Mouse (Mus musculus): ENCODE measurements around the gene Ets1. TPM values are rescaled to one million over a fixed set of nuclear protein-coding genes. Genes with fewer than 3 reads are reported as not detected.

Gene Ets1
- polyA plus RNA-seq, 1 experiment, result 1.1 TPM

DNA sequence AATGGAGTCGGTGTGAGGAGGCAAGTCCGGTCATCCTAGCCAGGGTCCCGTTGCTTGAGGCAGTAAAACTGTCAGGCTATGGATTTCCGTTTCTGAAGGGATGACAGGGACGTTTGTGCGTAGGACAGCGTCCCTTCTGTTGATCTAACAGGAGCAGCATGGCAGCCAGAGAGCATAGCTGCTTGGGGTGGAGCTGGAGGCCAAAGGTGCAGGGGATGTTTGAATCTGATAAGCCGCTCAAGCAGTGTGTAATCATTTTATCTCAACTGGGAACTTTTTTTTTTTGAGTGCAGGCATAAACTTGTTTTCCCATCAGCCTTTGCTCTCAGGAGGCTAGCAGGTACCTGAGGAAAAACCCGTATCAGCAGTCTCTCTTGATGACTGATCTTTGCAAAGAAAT is 95.8 kb downstream of the Ets1 start:
- H3K27me3 ChIP-seq (ENCODE audit: control insufficient read depth, insufficient read depth, low read length), result no peaks in the 10 kb centered on the region
- TF ChIP-seq POLR2A (IDR thresholded peaks at IDR 0.05; ENCODE audit: control insufficient read depth, low read depth, low read length), result no peak
- TF ChIP-seq CTCF (IDR thresholded peaks at IDR 0.05; ENCODE audit: control insufficient read depth, insufficient read depth, insufficient replicate concordance, low read depth, low read length), result no peak
- H3K36me3 ChIP-seq (ENCODE audit: control insufficient read depth, insufficient read depth, low read length), result no peaks in the 10 kb centered on the region
- no peak overlapping the region for H3K4me3 ChIP-seq (ENCODE audit: control insufficient read depth, low read depth, low read length)
- H3K27ac ChIP-seq (ENCODE audit: control insufficient read depth, insufficient read depth, low read depth, low read length), result no peak overlapping the region
- peaks cover 2% of the 10 kb centered on the region; the same call in 1 of the 2 replicates for H3K4me1 ChIP-seq (ENCODE audit: control insufficient read depth, insufficient read depth, low read length)

DNA sequence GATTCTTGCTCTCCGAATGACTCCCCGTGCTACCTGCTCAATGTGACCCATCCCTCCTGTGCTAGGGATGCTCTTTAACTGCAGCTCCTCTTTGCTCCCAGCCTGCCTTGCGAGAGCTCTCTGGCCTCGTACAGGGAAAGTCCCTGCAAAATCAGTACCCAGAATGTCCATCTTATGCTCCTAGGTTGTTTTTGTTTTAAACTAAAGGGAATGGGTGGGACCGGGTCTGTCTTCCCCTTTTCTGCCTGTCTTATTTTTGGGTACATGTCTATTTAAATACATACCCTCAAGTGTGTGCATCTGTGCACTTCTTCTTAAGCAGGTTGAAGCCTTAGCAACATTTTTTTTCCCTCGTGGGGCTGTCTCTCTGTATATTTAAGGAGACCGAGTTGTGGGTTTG is 99.0 kb downstream of the Ets1 start:
- no peaks in the 10 kb centered on the region for H3K36me3 ChIP-seq (ENCODE audit: control insufficient read depth, insufficient read depth, low read length)
- TF ChIP-seq POLR2A (IDR thresholded peaks at IDR 0.05; ENCODE audit: control insufficient read depth, low read depth, low read length) (no peak), CTCF (IDR thresholded peaks at IDR 0.05; ENCODE audit: control insufficient read depth, insufficient read depth, insufficient replicate concordance, low read depth, low read length) (no peak)
- H3K27ac ChIP-seq (ENCODE audit: control insufficient read depth, insufficient read depth, low read depth, low read length), result no peak overlapping the region
- no peak overlapping the region for H3K4me3 ChIP-seq (ENCODE audit: control insufficient read depth, low read depth, low read length)
- peaks cover 2% of the 10 kb centered on the region; the same call in 1 of the 2 replicates for H3K4me1 ChIP-seq (ENCODE audit: control insufficient read depth, insufficient read depth, low read length)
- no peaks in the 10 kb centered on the region for H3K27me3 ChIP-seq (ENCODE audit: control insufficient read depth, insufficient read depth, low read length)

DNA sequence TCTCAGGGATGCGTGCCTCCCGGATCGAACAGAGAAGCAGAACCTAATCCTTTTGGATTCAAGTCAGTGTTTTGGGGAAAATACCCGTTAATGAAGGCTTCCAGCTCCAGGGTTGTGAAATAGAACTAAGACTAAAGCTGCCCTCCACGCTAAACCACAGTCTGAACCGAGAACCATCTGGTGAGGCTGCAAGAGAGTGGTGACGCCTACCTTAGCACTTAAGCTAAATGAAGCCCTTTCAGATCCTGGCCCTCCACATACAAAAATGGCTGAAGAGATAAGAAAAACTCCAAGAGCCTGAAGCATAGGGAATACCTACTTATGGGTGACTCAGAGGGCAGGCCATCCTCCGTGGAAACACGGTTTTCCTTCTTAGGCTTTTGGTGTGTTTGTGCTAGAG is 100.0 kb downstream of the Ets1 start:
- H3K27me3 ChIP-seq (ENCODE audit: control insufficient read depth, insufficient read depth, low read length), result no peaks in the 10 kb centered on the region
- no peaks in the 10 kb centered on the region for H3K36me3 ChIP-seq (ENCODE audit: control insufficient read depth, insufficient read depth, low read length)
- H3K4me3 ChIP-seq (ENCODE audit: control insufficient read depth, low read depth, low read length), result no peak overlapping the region
- H3K4me1 ChIP-seq (ENCODE audit: control insufficient read depth, insufficient read depth, low read length), result peaks cover 2% of the 10 kb centered on the region; the same call in 1 of the 2 replicates
- TF ChIP-seq POLR2A (IDR thresholded peaks at IDR 0.05; ENCODE audit: control insufficient read depth, low read depth, low read length) (no peak), CTCF (IDR thresholded peaks at IDR 0.05; ENCODE audit: control insufficient read depth, insufficient read depth, insufficient replicate concordance, low read depth, low read length) (no peak)
- no peak overlapping the region for H3K27ac ChIP-seq (ENCODE audit: control insufficient read depth, insufficient read depth, low read depth, low read length)

DNA sequence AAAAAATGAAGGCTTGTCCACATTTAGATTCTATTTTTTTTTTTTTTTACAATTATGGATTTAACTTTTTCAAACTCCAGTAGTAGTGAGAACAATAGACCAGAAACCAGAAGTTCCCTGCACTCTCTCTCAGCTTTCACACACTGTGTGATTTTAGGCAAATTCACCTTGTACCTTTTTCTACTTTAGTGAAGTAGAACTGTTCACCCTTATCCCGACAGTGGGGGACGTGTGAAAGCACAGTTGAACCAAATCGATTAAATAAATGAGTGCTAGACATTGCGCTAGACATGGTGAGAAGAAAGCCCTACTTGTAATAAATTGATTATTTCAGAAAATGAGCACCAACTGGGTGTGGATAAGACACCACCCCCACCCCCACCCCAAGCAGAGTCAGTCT is 104.0 kb downstream of the Ets1 start:
- Histone ChIP-seq H3K27ac (ENCODE audit: control insufficient read depth, insufficient read depth, low read depth, low read length) (no peak overlapping the region), H3K4me1 (ENCODE audit: control insufficient read depth, insufficient read depth, low read length) (no peaks in the 10 kb centered on the region; the same call in 1 of the 2 replicates), H3K27me3 (ENCODE audit: control insufficient read depth, insufficient read depth, low read length) (no peaks in the 10 kb centered on the region), H3K36me3 (ENCODE audit: control insufficient read depth, insufficient read depth, low read length) (no peaks in the 10 kb centered on the region), H3K4me3 (ENCODE audit: control insufficient read depth, low read depth, low read length) (no peak overlapping the region)
- TF ChIP-seq CTCF (IDR thresholded peaks at IDR 0.05; ENCODE audit: control insufficient read depth, insufficient read depth, insufficient replicate concordance, low read depth, low read length) (no peak), POLR2A (IDR thresholded peaks at IDR 0.05; ENCODE audit: control insufficient read depth, low read depth, low read length) (no peak)

DNA sequence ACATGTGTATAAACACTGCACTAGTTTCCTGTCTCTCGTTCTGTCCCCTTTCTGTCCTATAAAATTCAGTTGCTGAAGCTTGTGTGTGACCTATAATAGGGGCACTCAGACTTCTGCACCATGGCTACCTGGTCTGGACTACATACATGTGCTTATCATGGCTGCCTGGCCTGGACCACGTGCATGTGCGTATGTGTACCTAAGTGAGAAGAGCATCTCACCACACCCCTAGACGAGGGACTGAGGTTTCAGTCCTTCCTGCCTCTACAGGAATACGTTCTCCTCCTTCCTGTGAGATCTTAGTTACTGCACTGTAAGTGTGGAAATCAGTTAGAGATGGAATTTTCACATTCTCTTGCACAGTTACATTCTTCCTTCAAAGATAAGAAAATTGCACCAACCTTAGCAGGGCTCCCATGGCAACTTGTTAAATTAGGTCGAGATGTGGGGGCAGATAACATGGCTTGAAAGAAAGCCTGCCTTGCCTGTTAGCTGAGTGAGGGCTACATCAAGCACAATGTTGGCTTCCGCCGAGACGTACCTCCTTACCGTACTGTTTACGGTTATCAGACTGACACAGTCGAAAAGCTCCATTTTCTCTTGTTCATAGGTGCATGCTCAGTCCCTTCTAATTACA is 104.8 kb downstream of the Ets1 start:
- H3K36me3 ChIP-seq (ENCODE audit: control insufficient read depth, insufficient read depth, low read length), result no peaks in the 10 kb centered on the region
- no peak for TF ChIP-seq POLR2A (IDR thresholded peaks at IDR 0.05; ENCODE audit: control insufficient read depth, low read depth, low read length)
- no peak for TF ChIP-seq CTCF (IDR thresholded peaks at IDR 0.05; ENCODE audit: control insufficient read depth, insufficient read depth, insufficient replicate concordance, low read depth, low read length)
- H3K4me1 ChIP-seq (ENCODE audit: control insufficient read depth, insufficient read depth, low read length), result no peaks in the 10 kb centered on the region; the same call in 1 of the 2 replicates
- H3K4me3 ChIP-seq (ENCODE audit: control insufficient read depth, low read depth, low read length), result no peak overlapping the region
- H3K27me3 ChIP-seq (ENCODE audit: control insufficient read depth, insufficient read depth, low read length), result no peaks in the 10 kb centered on the region
- H3K27ac ChIP-seq (ENCODE audit: control insufficient read depth, insufficient read depth, low read depth, low read length), result no peak overlapping the region

DNA sequence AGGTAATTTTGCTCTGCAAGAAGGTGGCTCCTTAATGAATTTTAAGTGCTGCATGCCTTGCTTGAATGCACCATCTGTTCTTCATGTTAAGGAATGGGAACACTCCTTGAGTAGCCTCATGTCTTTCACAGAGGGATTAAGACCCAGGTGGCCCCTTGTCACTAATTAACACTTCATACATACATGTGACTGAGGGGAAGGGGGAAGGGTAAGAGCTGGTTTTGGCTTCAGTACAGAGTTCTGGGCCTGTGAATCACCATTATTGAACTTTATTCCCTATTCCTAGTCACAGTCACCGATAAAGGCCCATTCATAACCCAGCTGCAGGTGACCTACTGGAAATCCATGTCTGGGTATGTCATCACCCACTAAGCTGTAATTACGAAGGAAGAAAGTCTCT is 105.7 kb downstream of the Ets1 start:
- Histone ChIP-seq H3K36me3 (ENCODE audit: control insufficient read depth, insufficient read depth, low read length) (no peaks in the 10 kb centered on the region), H3K27me3 (ENCODE audit: control insufficient read depth, insufficient read depth, low read length) (no peaks in the 10 kb centered on the region), H3K27ac (ENCODE audit: control insufficient read depth, insufficient read depth, low read depth, low read length) (no peak overlapping the region), H3K4me3 (ENCODE audit: control insufficient read depth, low read depth, low read length) (no peak overlapping the region), H3K4me1 (ENCODE audit: control insufficient read depth, insufficient read depth, low read length) (no peaks in the 10 kb centered on the region)
- TF ChIP-seq POLR2A (IDR thresholded peaks at IDR 0.05; ENCODE audit: control insufficient read depth, low read depth, low read length), result no peak
- no peak for TF ChIP-seq CTCF (IDR thresholded peaks at IDR 0.05; ENCODE audit: control insufficient read depth, insufficient read depth, insufficient replicate concordance, low read depth, low read length)

DNA sequence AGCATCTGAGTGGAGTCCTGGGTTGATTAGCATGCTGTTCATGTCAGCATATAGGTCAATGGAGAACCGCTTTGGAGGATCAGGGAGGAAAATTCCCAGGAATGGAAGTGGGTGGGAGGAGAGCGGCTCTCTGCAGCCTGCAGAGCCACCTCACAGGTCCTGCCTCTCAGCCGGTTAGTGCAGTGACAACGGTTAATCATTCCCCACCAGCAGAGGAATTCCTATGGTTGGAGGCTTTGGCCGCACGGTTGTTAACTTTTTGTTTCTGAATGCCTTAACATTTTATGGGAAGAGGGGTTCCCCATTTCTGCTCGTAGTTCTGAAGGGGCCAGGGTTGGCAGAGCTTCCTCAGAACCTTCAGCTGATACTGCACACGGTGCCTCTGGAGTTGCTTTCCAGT is 107.1 kb downstream of the Ets1 start:
- Histone ChIP-seq H3K27me3 (ENCODE audit: control insufficient read depth, insufficient read depth, low read length) (no peaks in the 10 kb centered on the region), H3K4me3 (ENCODE audit: control insufficient read depth, low read depth, low read length) (no peak overlapping the region), H3K27ac (ENCODE audit: control insufficient read depth, insufficient read depth, low read depth, low read length) (no peak overlapping the region), H3K4me1 (ENCODE audit: control insufficient read depth, insufficient read depth, low read length) (no peaks in the 10 kb centered on the region), H3K36me3 (ENCODE audit: control insufficient read depth, insufficient read depth, low read length) (no peaks in the 10 kb centered on the region)
- TF ChIP-seq CTCF (IDR thresholded peaks at IDR 0.05; ENCODE audit: control insufficient read depth, insufficient read depth, insufficient replicate concordance, low read depth, low read length) (no peak), POLR2A (IDR thresholded peaks at IDR 0.05; ENCODE audit: control insufficient read depth, low read depth, low read length) (no peak)

Measured in testis, adult 2 months (tissue).